Mouse (Mus musculus): Measurements from ENCODE around the gene Sike1.

GRCm38 (mm10) chr3:103026174-103026573, 30.7 kb downstream of the Sike1 start:
- TF ChIP-seq POLR2A (IDR thresholded peaks at IDR 0.05; ENCODE audit: control insufficient read depth, extremely low read depth, insufficient read depth, low read length, poor library complexity) (no peak), CTCF (IDR thresholded peaks at IDR 0.05; ENCODE audit: borderline replicate concordance, control insufficient read depth, extremely low read depth, insufficient read depth, low read length, poor library complexity) (no peak)

Measured in thymus, adult 2 months (tissue).